Mouse (Mus musculus): Measurements from ENCODE around the gene Tmprss9. TPM values are rescaled to one million over a fixed set of nuclear protein-coding genes. Genes with fewer than 3 reads are reported as not detected.
"Not testable (repeated sequence)": the region's sequence is repeated elsewhere in the genome, so short reads cannot be mapped to it uniquely, and the experiment has no call there.

The Tmprss9 gene
- total RNA-seq (2021), result under 1 TPM; 0.18 to 0.19 TPM
- long read RNA-seq, experiment 1, result 0 reads
- long read RNA-seq, experiment 2, partial matches to known transcripts, result 0 of 2 reads
- long read RNA-seq, experiment 2, other reads (novel, unspliced or antisense), result 2 of 2 reads

DNA sequence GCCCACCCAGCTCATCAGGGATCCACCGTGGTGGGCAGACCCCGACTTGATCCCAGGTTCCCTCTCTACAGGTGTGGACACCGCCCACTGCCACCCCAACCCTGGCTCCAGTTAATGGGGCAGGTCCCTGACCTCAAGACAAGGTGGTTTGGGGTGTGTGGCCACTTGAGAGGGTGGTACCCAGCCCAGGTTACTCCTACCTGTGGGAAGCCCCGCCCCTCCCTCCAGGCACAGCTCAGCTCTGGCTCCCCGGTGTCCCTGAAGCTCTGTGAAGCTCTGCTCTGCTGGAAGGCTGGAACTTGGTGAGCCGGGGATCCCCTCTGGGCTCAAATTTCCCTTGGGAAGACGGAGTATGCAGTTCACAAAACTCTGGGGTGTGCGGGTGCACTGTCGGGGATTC is at the start of gene Tmprss9:
TSS of gene Tmprss9 (plus strand) at position 268 of the 400 bp plus-strand sequence.
- H3K4me3 ChIP-seq, result no peak within 1 kb of the TSS
- intact Hi-C loops (cut with DNase I), result no loop called here
- no peak for DNase-seq (ENCODE audit: extremely low spot score in 1 of 2, low spot score in 2 of 2)
- no peak within 1 kb of the TSS for H3K27ac ChIP-seq
- no peak for TF ChIP-seq CTCF (IDR thresholded peaks at IDR 0.05)

DNA sequence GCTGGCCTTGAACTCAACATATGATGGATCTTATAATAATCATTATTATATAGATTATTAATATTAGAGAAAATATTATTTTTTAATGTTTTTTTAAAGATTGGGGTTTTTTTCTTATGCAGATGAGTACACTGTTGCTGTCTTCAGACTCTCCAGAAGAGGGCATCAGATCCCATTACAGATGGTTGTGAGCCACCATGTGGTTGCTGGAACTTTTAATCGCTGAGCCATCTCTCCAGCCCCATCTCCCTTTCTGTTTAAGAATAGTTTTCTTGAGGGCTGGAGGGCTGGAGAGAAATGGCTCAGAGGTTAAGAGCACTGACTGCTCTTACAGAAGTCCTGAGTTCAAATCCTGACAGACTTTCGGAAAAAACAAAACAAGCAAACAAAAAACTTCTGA is 49.7 kb upstream of the Tmprss9 start:
- no peak overlapping the region for H3K27ac ChIP-seq
- DNase-seq (ENCODE audit: extremely low spot score in 1 of 2, low spot score in 2 of 2), result no peak
- no peak overlapping the region for H3K4me3 ChIP-seq
- intact Hi-C loops (cut with DNase I), result loop anchor here (2.0 kb wide), 1 partner anchor 59 kb away; no protein-coding TSS in a partner anchor
- TF ChIP-seq CTCF (IDR thresholded peaks at IDR 0.05), result peak; percentile 84

DNA sequence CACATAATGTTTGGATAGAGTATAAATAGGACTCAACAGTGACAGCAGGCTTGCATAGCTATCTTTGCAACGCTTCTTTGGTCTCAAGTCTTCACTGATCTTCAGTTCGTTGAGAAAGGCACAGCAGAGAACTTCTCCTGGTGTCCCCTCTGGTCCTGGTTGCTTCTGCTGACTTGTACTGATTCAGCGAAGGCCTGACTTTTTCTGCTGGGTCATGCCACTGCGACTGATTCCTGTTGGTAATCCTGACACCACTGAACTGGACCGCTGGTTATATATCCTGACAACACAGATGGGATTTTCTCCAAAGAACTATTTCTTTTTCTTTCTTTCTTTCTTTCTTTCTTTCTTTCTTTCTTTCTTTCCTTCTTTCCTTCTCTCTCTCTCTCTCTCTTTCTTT is 49.1 kb upstream of the Tmprss9 start:
- H3K4me3 ChIP-seq, result no peak overlapping the region
- TF ChIP-seq CTCF (IDR thresholded peaks at IDR 0.05), result no peak
- intact Hi-C loops (cut with DNase I), result loop anchor here (2.0 kb wide), 1 partner anchor 58 kb away; no protein-coding TSS in a partner anchor
- H3K27ac ChIP-seq, result no peak overlapping the region
- no peak for DNase-seq (ENCODE audit: extremely low spot score in 1 of 2, low spot score in 2 of 2)

DNA sequence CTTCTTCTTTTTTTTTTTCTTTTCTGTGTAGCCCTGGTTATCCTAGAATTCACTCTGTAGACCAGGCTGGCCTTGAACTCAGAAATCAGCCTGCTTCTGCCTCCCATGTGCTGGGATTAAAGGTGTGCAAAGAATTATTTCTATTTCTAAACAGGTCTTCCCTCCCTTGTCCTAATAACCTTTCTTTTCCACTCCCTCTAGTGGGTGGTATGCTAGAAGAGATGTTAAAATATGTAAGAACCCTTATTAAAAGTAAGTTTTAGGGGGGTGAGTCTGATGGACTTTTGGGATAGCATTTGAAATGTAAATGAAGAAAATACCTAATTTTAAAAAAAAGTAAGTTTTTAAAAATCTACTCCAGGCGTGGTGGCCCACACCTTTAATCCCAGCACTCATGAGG is 48.3 kb upstream of the Tmprss9 start:
- TF ChIP-seq CTCF (IDR thresholded peaks at IDR 0.05), result no peak; the same call in 1 of the 2 replicates
- Histone ChIP-seq H3K4me3 (no peak overlapping the region), H3K27ac (no peak overlapping the region)
- DNase-seq (ENCODE audit: extremely low spot score in 1 of 2, low spot score in 2 of 2), result no peak
- intact Hi-C loops (cut with DNase I), result loop anchor here (2.0 kb wide), 1 partner anchor 57 kb away; no protein-coding TSS in a partner anchor

DNA sequence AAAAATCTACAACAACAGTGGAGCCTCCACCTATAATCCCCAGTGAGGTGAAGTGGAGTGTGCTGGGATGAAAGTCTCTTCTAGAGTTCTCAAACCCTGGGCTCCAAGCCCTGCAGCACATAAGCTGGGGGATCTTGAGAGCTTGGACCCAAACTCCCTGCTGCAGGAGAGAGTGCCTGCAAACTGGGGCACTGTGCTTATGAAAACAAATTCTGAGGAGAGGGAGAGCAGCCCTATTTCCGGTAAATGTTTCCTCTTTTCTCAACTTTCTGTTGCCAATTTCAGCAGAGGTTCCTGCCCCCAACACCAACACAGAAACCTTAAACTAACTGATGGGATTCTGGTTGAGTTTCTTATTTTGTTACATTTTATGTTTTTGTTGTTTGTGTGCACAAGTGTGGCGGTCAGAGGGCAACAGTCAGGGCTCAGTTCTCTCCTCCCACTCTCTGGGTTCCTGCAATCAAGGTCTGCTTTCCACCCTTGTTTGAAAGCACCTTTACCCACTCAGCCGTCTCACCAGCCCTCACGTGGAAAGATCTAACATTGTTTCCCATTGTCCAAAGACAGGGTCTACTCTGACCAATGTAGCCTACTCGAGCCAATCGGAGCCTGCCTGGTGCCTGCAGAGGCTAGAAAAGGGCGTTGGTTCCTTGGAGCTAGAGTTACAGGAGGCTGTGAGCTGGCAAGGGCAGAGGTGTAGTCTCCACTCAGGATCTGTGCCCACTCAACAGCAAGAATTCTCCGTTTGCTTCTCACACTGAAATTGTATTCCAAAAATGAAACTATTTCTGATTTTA is 47.6 kb upstream of the Tmprss9 start:
- no peak overlapping the region for H3K27ac ChIP-seq
- intact Hi-C loops (cut with DNase I), result loop anchor here (2.0 kb wide), 1 partner anchor 57 kb away; no protein-coding TSS in a partner anchor
- TF ChIP-seq CTCF (IDR thresholded peaks at IDR 0.05), result no peak
- no peak for DNase-seq (ENCODE audit: extremely low spot score in 1 of 2, low spot score in 2 of 2)
- H3K4me3 ChIP-seq, result no peak overlapping the region

DNA sequence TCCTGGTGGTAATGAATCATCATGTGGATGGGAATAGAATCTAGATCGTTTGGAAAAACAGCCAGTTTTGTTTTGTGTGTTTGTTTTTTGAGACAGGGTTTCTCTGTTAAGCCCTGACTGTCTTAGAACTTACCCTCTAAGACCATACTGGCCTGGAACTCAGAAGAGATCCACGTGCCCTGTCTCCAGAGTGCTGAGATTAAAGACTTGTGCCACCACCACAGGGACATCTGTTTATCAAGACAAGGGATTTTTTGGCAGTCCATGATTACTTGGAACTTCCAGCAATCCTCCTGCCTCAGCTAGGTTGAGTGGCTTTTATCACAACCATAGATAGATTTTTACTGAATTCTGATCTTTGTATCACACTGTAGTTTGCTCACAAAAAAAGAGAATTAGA is 46.8 kb upstream of the Tmprss9 start:
- intact Hi-C loops (cut with DNase I), result loop anchor here (5.0 kb wide), 1 partner anchor 172 kb away; no protein-coding TSS in a partner anchor
- TF ChIP-seq CTCF (IDR thresholded peaks at IDR 0.05), result no peak
- Histone ChIP-seq H3K4me3 (no peak overlapping the region), H3K27ac (no peak overlapping the region)
- no peak for DNase-seq (ENCODE audit: extremely low spot score in 1 of 2, low spot score in 2 of 2)

DNA sequence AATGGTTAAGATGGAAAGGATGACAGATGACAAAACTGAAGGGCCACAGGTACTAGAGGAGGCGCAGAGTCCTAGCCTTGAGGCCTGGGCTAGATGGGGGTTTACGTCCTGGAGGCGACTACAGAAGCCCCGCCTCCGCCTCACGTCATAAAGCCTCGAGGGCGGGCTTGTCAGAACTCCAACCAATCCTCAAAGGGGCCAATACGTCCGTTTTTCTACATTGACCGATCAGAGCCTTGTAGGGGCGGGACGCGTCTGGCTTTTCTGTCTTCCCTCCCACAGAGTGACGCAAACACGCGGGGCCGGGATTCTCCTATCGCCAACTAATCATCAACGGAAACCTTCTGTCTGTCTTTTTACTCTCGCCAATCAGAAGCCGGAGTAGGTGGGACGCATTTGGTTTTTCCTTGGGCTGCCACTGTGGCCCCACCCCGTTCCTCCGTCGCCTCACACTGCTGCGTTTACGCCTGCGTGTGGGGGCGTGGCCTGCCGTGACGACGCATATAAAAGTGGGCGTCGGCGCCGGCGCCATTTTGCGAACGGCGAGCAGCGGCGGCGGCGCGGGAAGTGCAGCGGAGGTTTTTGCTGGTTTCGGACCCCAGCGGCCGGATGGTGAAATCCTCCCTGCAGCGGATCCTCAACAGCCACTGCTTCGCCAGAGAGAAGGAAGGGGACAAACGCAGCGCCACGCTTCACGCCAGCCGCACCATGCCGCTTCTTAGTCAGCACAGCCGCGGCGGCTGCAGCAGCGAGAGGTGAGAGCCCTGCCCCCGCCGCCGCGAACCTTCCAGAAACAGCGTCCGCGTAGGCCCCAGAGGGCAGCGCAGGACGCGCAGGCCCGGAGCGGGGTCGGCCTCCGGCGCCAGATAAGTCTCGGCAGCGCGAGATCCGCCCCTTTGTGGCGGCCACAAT is 45.2 kb upstream of the Tmprss9 start, which contains the start of gene Oaz1:
TSS of gene Oaz1 (plus strand) at position 506 of the 912 bp plus-strand sequence.
- intact Hi-C loops (cut with DNase I), result loop anchor here (1.0 to 5.0 kb wide), 2 partner anchors 29 to 171 kb away; partner anchors contain the start of genes Lsm7 and Sppl2b
- peak; percentile 98 to 99 for DNase-seq (ENCODE audit: extremely low spot score in 1 of 2, low spot score in 2 of 2)
- H3K4me3 ChIP-seq, result peak within 1 kb of the TSS; percentile 93
- peak within 1 kb of the TSS; percentile 98 for H3K27ac ChIP-seq
- TF ChIP-seq CTCF (IDR thresholded peaks at IDR 0.05), result peak; percentile 14

DNA sequence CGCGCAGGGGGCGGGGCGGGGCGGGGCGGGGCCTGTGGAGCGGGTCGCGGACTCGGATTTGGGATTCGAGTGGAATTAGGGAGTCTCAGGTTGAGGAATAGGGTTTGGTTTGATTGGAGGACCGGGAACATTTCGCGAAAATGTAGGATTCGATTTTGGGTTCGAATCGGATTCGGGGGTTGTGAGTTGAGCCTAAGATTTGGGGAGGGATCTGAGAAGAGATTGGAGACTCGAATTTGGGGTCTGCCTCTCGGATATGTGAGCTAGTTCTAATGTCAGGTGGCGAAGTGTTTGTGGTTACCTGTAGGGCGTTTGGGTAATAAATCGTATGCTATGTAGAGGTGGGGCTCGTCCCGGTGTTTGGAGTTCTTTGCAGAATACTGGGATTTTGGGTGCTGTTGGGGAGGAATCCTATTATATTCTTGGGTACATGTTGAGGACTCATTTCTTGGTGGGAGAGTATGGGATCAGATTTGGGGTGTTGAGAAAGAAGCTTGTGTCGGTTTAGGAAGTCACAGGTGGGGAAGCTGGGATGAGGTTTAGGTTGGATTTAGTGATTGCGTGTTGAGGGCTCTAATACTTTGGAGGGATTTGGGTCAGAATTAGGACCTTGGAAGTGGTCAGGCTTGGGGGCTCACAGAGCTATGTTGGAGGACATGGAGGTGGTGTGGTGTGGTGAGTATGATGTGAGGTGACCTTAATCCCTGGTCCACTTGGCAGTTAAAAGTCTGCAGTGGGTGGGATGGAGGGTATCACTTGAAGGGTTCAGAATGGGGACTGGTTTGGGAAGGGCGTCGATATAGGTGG is 44.4 kb upstream of the Tmprss9 start:
- Histone ChIP-seq H3K27ac (peak overlapping the region; percentile 98), H3K4me3 (peak overlapping the region; percentile 93)
- intact Hi-C loops (cut with DNase I), result loop anchor here (5.0 kb wide), 1 partner anchor 170 kb away; no protein-coding TSS in a partner anchor
- DNase-seq (ENCODE audit: extremely low spot score in 1 of 2, low spot score in 2 of 2), result no peak
- no peak for TF ChIP-seq CTCF (IDR thresholded peaks at IDR 0.05)

DNA sequence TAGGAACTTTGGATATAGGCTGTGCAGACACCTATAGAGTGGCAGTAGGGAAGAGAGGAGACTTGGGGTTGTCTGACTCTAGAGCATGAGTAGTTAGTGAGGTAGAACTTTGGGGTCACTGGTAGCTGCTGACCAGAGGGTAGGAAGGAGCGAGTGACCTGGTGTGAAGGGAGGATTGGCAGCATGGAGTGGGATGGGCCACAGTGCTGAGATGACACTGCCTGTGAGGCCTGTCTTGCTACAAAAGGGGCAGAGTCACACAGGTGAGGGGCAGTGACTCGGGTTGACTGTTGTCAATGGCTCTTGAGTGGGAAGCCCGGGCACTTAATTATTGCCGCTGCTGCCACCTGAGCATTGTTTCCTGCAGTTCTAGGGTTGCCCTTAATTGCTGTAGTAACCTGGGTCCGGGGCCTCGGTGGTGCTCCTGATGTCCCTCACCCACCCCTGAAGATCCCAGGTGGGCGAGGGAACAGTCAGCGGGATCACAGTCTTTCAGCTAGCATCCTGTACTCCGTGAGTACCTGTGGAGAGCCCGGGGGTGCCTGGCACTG is 43.7 kb upstream of the Tmprss9 start:
- DNase-seq (ENCODE audit: extremely low spot score in 1 of 2, low spot score in 2 of 2), result no peak
- H3K27ac ChIP-seq, result no peak overlapping the region
- TF ChIP-seq CTCF (IDR thresholded peaks at IDR 0.05), result no peak
- peak overlapping the region; percentile 93 for H3K4me3 ChIP-seq
- intact Hi-C loops (cut with DNase I), result loop anchor here (5.0 kb wide), 1 partner anchor 169 kb away; no protein-coding TSS in a partner anchor

DNA sequence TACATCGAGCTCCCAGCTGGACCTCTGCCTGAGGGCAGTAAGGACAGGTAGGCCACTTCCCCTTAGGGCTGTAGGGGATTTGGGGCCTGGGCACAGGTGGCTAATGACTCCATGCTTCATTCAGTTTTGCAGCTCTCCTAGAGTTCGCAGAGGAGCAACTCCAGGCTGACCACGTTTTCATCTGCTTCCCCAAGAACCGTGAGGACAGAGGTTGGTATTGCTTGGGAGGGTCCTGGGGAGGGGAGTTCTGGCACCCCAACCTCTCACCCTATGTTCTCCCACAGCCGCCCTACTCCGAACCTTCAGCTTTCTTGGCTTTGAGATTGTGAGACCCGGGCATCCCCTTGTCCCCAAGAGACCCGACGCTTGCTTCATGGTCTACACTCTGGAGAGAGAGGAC is 43.1 kb upstream of the Tmprss9 start:
- intact Hi-C loops (cut with DNase I), result loop anchor here (5.0 kb wide), 1 partner anchor 169 kb away; no protein-coding TSS in a partner anchor
- not testable (repeated sequence) for H3K27ac ChIP-seq; DNase-seq (ENCODE audit: extremely low spot score in 1 of 2, low spot score in 2 of 2)
- H3K4me3 ChIP-seq, result peak overlapping the region; percentile 93
